Mouse (Mus musculus): ENCODE results near the gene Wdfy4.

DNA sequence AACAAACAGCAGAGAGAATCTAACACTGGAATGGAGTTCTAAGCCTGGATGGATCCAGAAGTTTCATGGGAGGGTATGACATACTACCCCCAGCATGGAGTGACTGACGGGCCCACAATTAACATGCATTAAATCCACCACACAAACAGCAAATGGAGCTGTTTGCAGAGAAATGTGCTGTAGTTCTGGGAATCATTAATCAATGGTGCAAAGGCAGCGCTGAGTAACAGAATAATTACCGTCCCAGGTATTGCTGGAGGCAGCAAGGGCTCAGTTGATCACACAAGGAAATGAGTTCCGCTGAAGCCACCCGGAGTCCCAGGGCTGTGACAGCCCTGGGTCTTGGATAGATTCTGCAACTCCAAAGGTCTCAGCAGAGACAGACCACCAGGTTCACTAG lies 149.9 kb downstream of the Wdfy4 start:
- TF ChIP-seq EP300 (IDR thresholded peaks at IDR 0.05; ENCODE audit: low read depth): no peak
- TF ChIP-seq CTCF (IDR thresholded peaks at IDR 0.05; ENCODE audit: low read depth): no peak
